Mouse (Mus musculus) G1E (cell line): Measurements from ENCODE around the gene Col4a1.

Experiments used
- CTCF ChIP-seq: IDR thresholded peaks from 2 replicates; pipeline ENCODE4 v1.5.1; 2012; ENCODE audit warnings: low read depth, low read length, inconsistent platforms, mixed read lengths
- GATA1 ChIP-seq: IDR thresholded peaks from 2 replicates; pipeline ENCODE4 v1.6.1; 2012; ENCODE audit warnings: borderline replicate concordance, low read length, inconsistent platforms, mixed read lengths
- GATA2 ChIP-seq: IDR thresholded peaks from 2 replicates; pipeline ENCODE4 v1.6.1; 2012; ENCODE audit warnings: low read depth, low read length, inconsistent platforms, borderline replicate concordance
- TAL1 ChIP-seq: conservative IDR thresholded peaks from 2 replicates; pipeline ENCODE4 v1.6.1; 2012; ENCODE audit warnings: low read depth, low read length, inconsistent platforms, mixed read lengths

DNA sequence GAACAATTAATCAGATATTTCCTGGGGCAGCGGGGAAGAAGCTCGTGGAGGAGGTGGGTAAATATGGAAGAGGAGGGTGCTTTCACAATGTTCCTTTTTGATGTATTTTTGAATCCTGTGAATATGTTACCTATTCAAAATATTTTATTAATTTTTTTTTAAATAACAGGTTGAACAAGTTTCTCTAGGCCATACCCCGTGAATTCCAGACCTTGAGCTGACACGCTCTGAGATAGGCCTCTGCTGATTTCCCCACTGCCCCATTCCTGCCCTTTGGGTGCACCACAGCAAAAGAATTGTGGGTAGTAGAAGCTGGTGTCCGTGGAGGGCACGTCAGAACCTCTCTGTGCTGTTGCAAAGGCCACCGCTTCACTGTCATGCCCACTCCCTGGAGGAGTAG, 136.2 kb downstream of the Col4a1 start:
- no peak for TF ChIP-seq CTCF
- no peak for TF ChIP-seq TAL1
- no peak for TF ChIP-seq GATA1
- no peak for TF ChIP-seq GATA2
